Mouse (Mus musculus) lung, embryonic 14.5 days (tissue): ENCODE data around the gene Immp2l. TPM values are rescaled to one million over a fixed set of nuclear protein-coding genes. Genes with fewer than 3 reads are reported as not detected.
A peak's percentile ranks its signal among the peaks of the same experiment; 100 is the strongest.

Source experiments
- ATAC-seq: fragments of 200-750 bp; cut with Nextera tagmentation; 2 replicates; pipeline ENCODE4 v1.8.0; 2017; ENCODE audit warnings: mild to moderate bottlenecking, moderate TSS enrichment, moderate library complexity; ENCODE audit not compliant: insufficient read depth
- DNase-seq: peaks from one replicate; pipeline ENCODE4 v3.0.0-alpha.2; 2015
- H3K27ac ChIP-seq: fragments of 300-500 bp; sonication (generic); 2 replicates; pipeline ENCODE4 v1.5.1; 2014; ENCODE audit warnings: low read depth, mild to moderate bottlenecking, moderate library complexity
- H3K27me3 ChIP-seq: fragments of 300-500 bp; sonication (generic); 2 replicates; pipeline ENCODE4 v1.6.1; 2014; ENCODE audit warnings: low read length, control low read depth; ENCODE audit not compliant: insufficient read depth
- H3K36me3 ChIP-seq: fragments of 300-500 bp; sonication (generic); 2 replicates; pipeline ENCODE4 v1.6.1; 2014; ENCODE audit warnings: control low read depth; ENCODE audit not compliant: insufficient read depth
- H3K4me1 ChIP-seq: fragments of 300-500 bp; sonication (generic); 2 replicates; pipeline ENCODE4 v1.6.1; 2014; ENCODE audit warnings: antibody characterized with exemption, control low read depth; ENCODE audit not compliant: insufficient read depth
- H3K4me2 ChIP-seq: fragments of 300-500 bp; sonication (generic); 2 replicates; pipeline ENCODE4 v1.6.1; 2014; ENCODE audit warnings: mild to moderate bottlenecking
- H3K4me3 ChIP-seq: fragments of 300-500 bp; sonication (generic); 2 replicates; pipeline ENCODE4 v1.5.1; 2014; ENCODE audit warnings: low read depth, low read length
- H3K9ac ChIP-seq: fragments of 300-500 bp; sonication (generic); 2 replicates; pipeline ENCODE4 v1.6.1; 2014
- H3K9me3 ChIP-seq: fragments of 300-500 bp; sonication (generic); 2 replicates; pipeline ENCODE4 v1.6.1; 2016; ENCODE audit warnings: low read depth, low read length, control low read depth
- CTCF ChIP-seq: IDR thresholded peaks from 2 replicates; pipeline ENCODE4 v1.5.1; 2016; ENCODE audit warnings: antibody characterized with exemption, low read depth
- WGBS: fragments of 180-500 bp; shearing (Covaris S2); extraction: QIAGEN DNeasy Blood & Tissue Kit; methylation state at CpG from one replicate; pipeline ENCODE4 v1.1.7; 2014; 5-methylcytosine and 5-hydroxymethylcytosine counted together
- polyA plus RNA-seq: library from polyadenylated mRNA; unstranded; fragments of >200 nt; fragmentation: Nextera tagmentation; extraction: Ambion mirVana; gene quantifications from 2 replicates; pipeline ENCODE4 v1.2.1, GENCODE M21; 2014

Gene Immp2l
- polyA plus RNA-seq, 1 experiment from 2014 or later: 12.5 TPM

- Histone ChIP-seq H3K4me2 (no peak overlapping the region), H3K27me3 (no peaks in the 10 kb centered on the region), H3K36me3 (no peaks in the 10 kb centered on the region), H3K9ac (no peak overlapping the region), H3K27ac (no peak overlapping the region), H3K9me3 (no peaks in the 10 kb centered on the region), H3K4me3 (no peak overlapping the region), H3K4me1 (no peaks in the 10 kb centered on the region)
- DNase-seq: no peak
- no peak for TF ChIP-seq CTCF
- WGBS: 89% methylated on average over 5 of the region's 5 CpGs
- ATAC-seq: no peak
Observed at GRCm38 (mm10) chr12:41089931-41090366, 66.1 kb downstream of the Immp2l start.

GRCm38 (mm10) chr12:41090771-41091170, 66.9 kb downstream of the Immp2l start:
- H3K4me3 ChIP-seq: no peak overlapping the region
- 72% methylated on average over 2 of the region's 2 CpGs for WGBS
- DNase-seq (no peak), ATAC-seq (no peak)
- no peaks in the 10 kb centered on the region for H3K9me3 ChIP-seq
- H3K27ac ChIP-seq: no peak overlapping the region
- no peak overlapping the region for H3K4me2 ChIP-seq
- no peaks in the 10 kb centered on the region for H3K27me3 ChIP-seq
- no peaks in the 10 kb centered on the region for H3K36me3 ChIP-seq
- H3K9ac ChIP-seq: no peak overlapping the region
- H3K4me1 ChIP-seq: no peaks in the 10 kb centered on the region
- TF ChIP-seq CTCF: no peak

- Histone ChIP-seq H3K36me3 (no peaks in the 10 kb centered on the region), H3K4me3 (no peak overlapping the region), H3K27ac (no peak overlapping the region), H3K9ac (no peak overlapping the region), H3K4me2 (no peak overlapping the region), H3K27me3 (no peaks in the 10 kb centered on the region), H3K4me1 (no peaks in the 10 kb centered on the region), H3K9me3 (no peaks in the 10 kb centered on the region)
- TF ChIP-seq CTCF: no peak
- WGBS: 59% methylated on average over 2 of the region's 2 CpGs
- DNase-seq (no peak), ATAC-seq (no peak)
Observed at GRCm38 (mm10) chr12:41091316-41091715, 67.4 kb downstream of the Immp2l start.

GRCm38 (mm10) chr12:41096045-41096444, 72.2 kb downstream of the Immp2l start:
- 53% methylated on average over 4 of the region's 4 CpGs for WGBS
- no peak for ATAC-seq
- no peak overlapping the region for H3K4me3 ChIP-seq
- no peak overlapping the region for H3K4me2 ChIP-seq
- no peaks in the 10 kb centered on the region for H3K27me3 ChIP-seq
- H3K27ac ChIP-seq: no peak overlapping the region
- no peak overlapping the region for H3K9ac ChIP-seq
- no peaks in the 10 kb centered on the region for H3K36me3 ChIP-seq
- no peak for DNase-seq
- H3K4me1 ChIP-seq: no peaks in the 10 kb centered on the region
- H3K9me3 ChIP-seq: no peaks in the 10 kb centered on the region
- no peak for TF ChIP-seq CTCF

GRCm38 (mm10) chr12:41097406-41097805, 73.5 kb downstream of the Immp2l start:
- Histone ChIP-seq H3K4me3 (no peak overlapping the region), H3K9ac (no peak overlapping the region), H3K27me3 (no peaks in the 10 kb centered on the region), H3K4me1 (no peaks in the 10 kb centered on the region), H3K27ac (no peak overlapping the region), H3K9me3 (no peaks in the 10 kb centered on the region), H3K4me2 (no peak overlapping the region), H3K36me3 (no peaks in the 10 kb centered on the region)
- 41% methylated on average over 5 of the region's 5 CpGs for WGBS
- ATAC-seq (peak; percentile 76; the same call in 1 of the 2 replicates), DNase-seq (peak; percentile 70)
- peak; percentile 75 for TF ChIP-seq CTCF

- 50% methylated on average over 2 of the region's 2 CpGs for WGBS
Observed at GRCm38 (mm10) chr12:41109011-41109410, 85.1 kb downstream of the Immp2l start.

GRCm38 (mm10) chr12:41111456-41111855, 87.6 kb downstream of the Immp2l start:
- Histone ChIP-seq H3K4me3 (no peak overlapping the region), H3K36me3 (no peaks in the 10 kb centered on the region), H3K27ac (no peak overlapping the region), H3K9ac (no peak overlapping the region), H3K4me1 (no peaks in the 10 kb centered on the region), H3K9me3 (no peaks in the 10 kb centered on the region), H3K27me3 (no peaks in the 10 kb centered on the region), H3K4me2 (no peak overlapping the region)
- ATAC-seq (no peak), DNase-seq (peak; percentile 55)
- 31% methylated on average over 1 of the region's 1 CpGs for WGBS
- peak; percentile 55 for TF ChIP-seq CTCF

More at GRCm38 (mm10) chr12:41109011-41109410, 85.1 kb downstream of the Immp2l start:
- no peak overlapping the region for H3K9ac ChIP-seq
- no peaks in the 10 kb centered on the region for H3K4me1 ChIP-seq
- no peaks in the 10 kb centered on the region for H3K27me3 ChIP-seq
- H3K27ac ChIP-seq: no peak overlapping the region
- DNase-seq (no peak), ATAC-seq (no peak)
- no peak overlapping the region for H3K4me2 ChIP-seq
- H3K4me3 ChIP-seq: no peak overlapping the region
- H3K36me3 ChIP-seq: no peaks in the 10 kb centered on the region
- TF ChIP-seq CTCF: no peak
- no peaks in the 10 kb centered on the region for H3K9me3 ChIP-seq

GRCm38 (mm10) chr12:41112137-41112536, 88.2 kb downstream of the Immp2l start:
- peak; percentile 13 for DNase-seq

More at GRCm38 (mm10) chr12:41112137-41112536, 88.2 kb downstream of the Immp2l start:
- no peaks in the 10 kb centered on the region for H3K4me1 ChIP-seq
- H3K9ac ChIP-seq: no peak overlapping the region
- no peak overlapping the region for H3K27ac ChIP-seq
- 17% methylated on average over 6 of the region's 6 CpGs for WGBS
- no peaks in the 10 kb centered on the region for H3K9me3 ChIP-seq
- H3K4me2 ChIP-seq: no peak overlapping the region
- H3K4me3 ChIP-seq: no peak overlapping the region
- no peaks in the 10 kb centered on the region for H3K36me3 ChIP-seq
- no peaks in the 10 kb centered on the region for H3K27me3 ChIP-seq
- ATAC-seq: no peak
- TF ChIP-seq CTCF: no peak
